Mouse (Mus musculus) stomach, embryonic 14.5 days (tissue): ENCODE data around the gene Clca3a1. TPM values are rescaled to one million over a fixed set of nuclear protein-coding genes. Genes with fewer than 3 reads are reported as not detected.

Source experiments
- ATAC-seq: fragments of 200-750 bp; cut with Nextera tagmentation; 2 replicates; pipeline ENCODE4 v1.8.0; 2017; ENCODE audit warnings: low read depth, moderate TSS enrichment; ENCODE audit not compliant: insufficient number of reproducible peaks, insufficient read depth, low FRiP score
- H3K27ac ChIP-seq: fragments of 300-500 bp; sonication (generic); 2 replicates; pipeline ENCODE4 v1.5.1; 2014; ENCODE audit warnings: mild to moderate bottlenecking, low read length, moderate library complexity, mixed read lengths
- H3K27me3 ChIP-seq: fragments of 300-500 bp; sonication (generic); 2 replicates; pipeline ENCODE4 v1.6.1; 2014; ENCODE audit warnings: low read length, control low read depth, mixed read lengths; ENCODE audit not compliant: control insufficient read depth, insufficient read depth
- H3K36me3 ChIP-seq: fragments of 300-500 bp; sonication (generic); 2 replicates; pipeline ENCODE4 v1.6.1; 2014; ENCODE audit warnings: mild to moderate bottlenecking, control low read depth, low read length, moderate library complexity, mixed read lengths; ENCODE audit not compliant: control insufficient read depth, insufficient read depth
- H3K4me1 ChIP-seq: fragments of 300-500 bp; sonication (generic); 2 replicates; pipeline ENCODE4 v1.6.1; 2014; ENCODE audit warnings: low read length, control low read depth, mixed read lengths; ENCODE audit not compliant: control insufficient read depth, insufficient read depth
- H3K4me2 ChIP-seq: fragments of 300-500 bp; sonication (generic); replicated peaks from 2 replicates; pipeline ENCODE4 v1.6.1; 2014; ENCODE audit warnings: low read depth, low read length, control low read depth
- H3K4me3 ChIP-seq: fragments of 300-500 bp; sonication (generic); 2 replicates; pipeline ENCODE4 v1.5.1; 2014; ENCODE audit warnings: low read depth, low read length, control low read depth
- H3K9ac ChIP-seq: fragments of 300-500 bp; sonication (generic); replicated peaks from 2 replicates; pipeline ENCODE4 v1.6.1; 2014; ENCODE audit warnings: low read depth, mild to moderate bottlenecking, control low read depth, low read length, moderate library complexity, mixed read lengths
- H3K9me3 ChIP-seq: fragments of 300-500 bp; sonication (generic); 2 replicates; pipeline ENCODE4 v1.6.1; 2016; ENCODE audit warnings: low read depth, low read length, control low read depth; ENCODE audit not compliant: control insufficient read depth
- WGBS: fragments of 180-500 bp; shearing (Covaris S2); extraction: QIAGEN DNeasy Blood & Tissue Kit; methylation state at CpG from one replicate; pipeline ENCODE4 v1.1.7; 2014; 5-methylcytosine and 5-hydroxymethylcytosine counted together
- polyA plus RNA-seq: library from polyadenylated mRNA; unstranded; fragments of >200 nt; fragmentation: Nextera tagmentation; extraction: Ambion mirVana; gene quantifications from 2 replicates; pipeline ENCODE4 v1.2.1, GENCODE M21; 2014

Clca3a1 gene
- polyA plus RNA-seq, 1 experiment from 2014 or later, result 2.2 TPM

- WGBS, result 79% methylated on average over 10 of the region's 10 CpGs
- no peaks in the 10 kb centered on the region for H3K36me3 ChIP-seq
- ATAC-seq, result no peak
- no peaks in the 10 kb centered on the region for H3K9me3 ChIP-seq
- H3K4me2 ChIP-seq, result peak overlapping the region; percentile 30
- no peak overlapping the region for H3K27ac ChIP-seq
- peaks cover 17% of the 10 kb centered on the region for H3K4me1 ChIP-seq
- peak overlapping the region; percentile 65; the same call in 1 of the 2 replicates for H3K4me3 ChIP-seq
- no peaks in the 10 kb centered on the region for H3K27me3 ChIP-seq
- no peak overlapping the region for H3K9ac ChIP-seq
Measured at GRCm38 (mm10) chr3:144721077-144721859, 39.5 kb downstream of the Clca3a1 start.

GRCm38 (mm10) chr3:144719901-144720747 lies 40.7 kb downstream of the Clca3a1 start, which contains the start of gene Sh3glb1:
TSS of gene Sh3glb1 (minus strand) at chr3:144720335.
- Histone ChIP-seq H3K4me1 (peaks cover 24% of the 10 kb centered on the region), H3K4me3 (peak within 1 kb of the TSS; percentile 65), H3K9ac (peak within 1 kb of the TSS; percentile 86), H3K27ac (peak within 1 kb of the TSS; percentile 98), H3K9me3 (no peaks in the 10 kb centered on the region), H3K4me2 (peak within 1 kb of the TSS; percentile 64), H3K36me3 (no peaks in the 10 kb centered on the region), H3K27me3 (no peaks in the 10 kb centered on the region)
- ATAC-seq, result peak; percentile 93
- under 1% methylated on average over 33 of the region's 98 CpGs for WGBS

GRCm38 (mm10) chr3:144719088-144719900 lies 41.5 kb downstream of the Clca3a1 start:
- H3K9me3 ChIP-seq, result no peaks in the 10 kb centered on the region
- no peaks in the 10 kb centered on the region for H3K27me3 ChIP-seq
- no peak; the same call in 1 of the 2 replicates for ATAC-seq
- H3K9ac ChIP-seq, result peak overlapping the region; percentile 86
- H3K27ac ChIP-seq, result peak overlapping the region; percentile 98
- under 1% methylated on average over 55 of the region's 56 CpGs for WGBS
- peaks cover 29% of the 10 kb centered on the region for H3K4me1 ChIP-seq
- no peaks in the 10 kb centered on the region for H3K36me3 ChIP-seq
- peak overlapping the region; percentile 65 for H3K4me3 ChIP-seq
- H3K4me2 ChIP-seq, result peak overlapping the region; percentile 64

GRCm38 (mm10) chr3:144718706-144719087 lies 42.1 kb downstream of the Clca3a1 start:
- H3K36me3 ChIP-seq, result no peaks in the 10 kb centered on the region
- no peaks in the 10 kb centered on the region for H3K9me3 ChIP-seq
- peak overlapping the region; percentile 65 for H3K4me3 ChIP-seq
- H3K27ac ChIP-seq, result peak overlapping the region; percentile 98; the same call in 1 of the 2 replicates
- H3K9ac ChIP-seq, result peak overlapping the region; percentile 86
- ATAC-seq, result no peak
- peaks cover 32% of the 10 kb centered on the region for H3K4me1 ChIP-seq
- H3K4me2 ChIP-seq, result peak overlapping the region; percentile 64
- H3K27me3 ChIP-seq, result no peaks in the 10 kb centered on the region
- 14% methylated on average over 7 of the region's 7 CpGs for WGBS

GRCm38 (mm10) chr3:144717835-144718234 lies 42.9 kb downstream of the Clca3a1 start:
- Histone ChIP-seq H3K36me3 (no peaks in the 10 kb centered on the region), H3K4me2 (peak overlapping the region; percentile 20; the same call in 1 of the 2 replicates), H3K9ac (no peak overlapping the region), H3K27ac (no peak overlapping the region), H3K4me3 (no peak overlapping the region), H3K4me1 (peaks cover 32% of the 10 kb centered on the region), H3K27me3 (no peaks in the 10 kb centered on the region), H3K9me3 (no peaks in the 10 kb centered on the region)
- no peak for ATAC-seq
- WGBS, result 82% methylated on average over 6 of the region's 6 CpGs

GRCm38 (mm10) chr3:144717121-144717520 lies 43.7 kb downstream of the Clca3a1 start:
- 81% methylated on average over 3 of the region's 3 CpGs for WGBS
- Histone ChIP-seq H3K27ac (no peak overlapping the region), H3K9me3 (no peaks in the 10 kb centered on the region), H3K4me3 (no peak overlapping the region), H3K9ac (no peak overlapping the region), H3K27me3 (no peaks in the 10 kb centered on the region), H3K36me3 (peaks cover 4% of the 10 kb centered on the region; the same call in 1 of the 2 replicates), H3K4me2 (no peak overlapping the region), H3K4me1 (peaks cover 32% of the 10 kb centered on the region)
- no peak for ATAC-seq

- Histone ChIP-seq H3K36me3 (peaks cover 14% of the 10 kb centered on the region), H3K9me3 (no peaks in the 10 kb centered on the region), H3K4me1 (peaks cover 32% of the 10 kb centered on the region), H3K27me3 (no peaks in the 10 kb centered on the region), H3K4me2 (no peak overlapping the region), H3K9ac (no peak overlapping the region), H3K4me3 (no peak overlapping the region), H3K27ac (no peak overlapping the region)
- no peak for ATAC-seq
- WGBS, result 49% methylated on average over 9 of the region's 9 CpGs
Measured at GRCm38 (mm10) chr3:144715901-144716300, 44.9 kb downstream of the Clca3a1 start.

- no peak overlapping the region for H3K4me3 ChIP-seq
- ATAC-seq, result no peak
Measured at GRCm38 (mm10) chr3:144715033-144715432, 45.7 kb downstream of the Clca3a1 start.

More at GRCm38 (mm10) chr3:144715033-144715432, 45.7 kb downstream of the Clca3a1 start:
- H3K27ac ChIP-seq, result no peak overlapping the region
- H3K27me3 ChIP-seq, result no peaks in the 10 kb centered on the region
- H3K9ac ChIP-seq, result no peak overlapping the region
- no peaks in the 10 kb centered on the region for H3K9me3 ChIP-seq
- peaks cover 32% of the 10 kb centered on the region for H3K4me1 ChIP-seq
- H3K4me2 ChIP-seq, result no peak overlapping the region
- WGBS, result 77% methylated on average over 7 of the region's 7 CpGs
- peaks cover 14% of the 10 kb centered on the region for H3K36me3 ChIP-seq
